Mouse (Mus musculus) erythroblast, embryonic 14.5 days (primary cell): ENCODE data around the gene Rnf150.

Experiments
- GATA1 ChIP-seq: IDR thresholded peaks from 2 replicates; pipeline ENCODE4 v1.6.1; 2012; ENCODE audit warnings: low read length, inconsistent platforms, mixed read lengths
- TAL1 ChIP-seq: IDR thresholded peaks from 3 replicates; pipeline ENCODE4 v1.6.1; 2012; ENCODE audit warnings: low read length, inconsistent platforms, mixed read lengths

DNA sequence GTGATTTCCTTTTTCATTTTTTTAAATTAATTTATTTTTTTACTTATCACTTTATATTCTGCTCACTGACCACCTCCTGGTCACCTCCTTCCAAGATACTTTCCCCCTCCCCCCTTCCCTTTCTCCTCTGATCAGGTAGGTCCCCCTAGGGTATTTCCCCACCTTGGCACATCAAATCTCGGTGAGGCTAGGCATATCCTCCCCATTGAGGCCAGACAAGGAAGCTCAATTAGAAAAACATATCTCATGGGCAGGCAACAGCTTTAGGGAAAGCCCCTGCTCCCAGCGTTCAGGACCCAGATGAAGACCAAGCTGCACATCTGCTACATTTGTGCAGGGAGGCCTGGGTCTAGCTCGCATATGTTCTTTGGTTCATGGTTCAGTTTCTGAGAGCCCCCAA lies 211.1 kb downstream of the Rnf150 start:
- no peak for TF ChIP-seq GATA1
- TF ChIP-seq TAL1, result no peak
